Mouse (Mus musculus) lung, postnatal 0 days (tissue): Measurements from ENCODE around the gene Zbtb16.

ENCODE experiments used
- CTCF ChIP-seq: IDR thresholded peaks from 2 replicates; pipeline ENCODE4 v1.5.1; 2016; ENCODE audit warnings: antibody characterized with exemption, mild to moderate bottlenecking
- EP300 ChIP-seq: IDR thresholded peaks from 2 replicates; pipeline ENCODE4 v1.6.1; 2016; ENCODE audit warnings: antibody characterized with exemption, mild to moderate bottlenecking, control low read depth

- TF ChIP-seq CTCF (no peak), EP300 (no peak)
These were observed 110.1 kb downstream of the Zbtb16 start for GRCm38 (mm10) chr9:48725918-48726317.
